Mouse (Mus musculus) CH12.LX (cell line): ENCODE measurements around the gene Rbbp8nl.

Experiments
- CHD2 ChIP-seq: IDR thresholded peaks from 2 replicates; pipeline ENCODE4 v1.6.1; 2011; ENCODE audit warnings: low read length, improper control_type of control experiment
- CTCF ChIP-seq, 2 experiments: IDR thresholded peaks in 1 of 2; conservative IDR thresholded peaks in 1 of 2; 2 replicates each; pipeline ENCODE4 v1.5.1; 2011 to 2012; ENCODE audit warnings: low read depth in 2 of 2, low read length in 2 of 2, improper control_type of control experiment in 1 of 2, inconsistent platforms in 1 of 2, mild to moderate bottlenecking in 1 of 2, moderate library complexity in 1 of 2
- E2F4 ChIP-seq: IDR thresholded peaks from 2 replicates; pipeline ENCODE4 v1.6.1; 2011; ENCODE audit warnings: low read depth, low read length, improper control_type of control experiment; ENCODE audit not compliant: insufficient replicate concordance
- EP300 ChIP-seq: IDR thresholded peaks from 2 replicates; pipeline ENCODE4 v1.6.1; 2011; ENCODE audit warnings: low read length, improper control_type of control experiment
- KAT2A ChIP-seq: IDR thresholded peaks from 2 replicates; pipeline ENCODE4 v1.6.1; 2012; ENCODE audit warnings: low read length, improper control_type of control experiment, inconsistent platforms; ENCODE audit not compliant: insufficient replicate concordance
- MAFK ChIP-seq: IDR thresholded peaks from 2 replicates; pipeline ENCODE4 v1.6.1; 2011; ENCODE audit warnings: low read length, improper control_type of control experiment; ENCODE audit not compliant: insufficient replicate concordance
- POLR2A ChIP-seq: IDR thresholded peaks from 2 replicates; pipeline ENCODE4 v1.6.1; 2011; ENCODE audit warnings: low read depth, mild to moderate bottlenecking, improper control_type of control experiment, low read length
- ZKSCAN1 ChIP-seq: IDR thresholded peaks from 2 replicates; pipeline ENCODE4 v1.6.1; 2012; ENCODE audit warnings: low read depth, inconsistent platforms, low read length, improper control_type of control experiment, borderline replicate concordance

DNA sequence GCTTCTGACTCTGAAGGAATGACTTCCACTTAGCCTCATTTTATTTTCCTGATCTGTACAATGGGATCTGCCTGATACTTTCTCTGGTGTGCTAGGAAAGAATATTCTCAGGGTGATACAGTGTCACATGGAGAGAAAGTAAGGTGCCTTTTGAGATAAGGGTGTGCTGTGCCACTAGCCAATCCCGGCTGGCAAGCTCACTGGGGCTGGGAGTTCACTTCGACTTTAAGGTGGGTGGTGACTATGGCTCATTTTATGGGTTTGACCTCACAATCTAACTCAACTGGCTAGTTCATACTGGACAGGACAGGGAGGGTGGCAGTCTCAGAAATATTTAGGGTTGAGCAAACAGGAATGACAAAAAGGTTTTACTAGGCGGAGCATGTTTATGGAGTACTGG is 52.7 kb downstream of the Rbbp8nl start:
- TF ChIP-seq POLR2A, result no peak
- TF ChIP-seq ZKSCAN1, result no peak
- no peak for TF ChIP-seq E2F4
- no peak for TF ChIP-seq EP300
- no peak for TF ChIP-seq MAFK
- TF ChIP-seq CTCF (conservative IDR thresholded peaks at IDR 0.05 in 1 of 2, IDR thresholded peaks at IDR 0.05 in 1 of 2; ENCODE audit: low read depth in 2 of 2, low read length in 2 of 2), result no peak
- no peak for TF ChIP-seq KAT2A
- TF ChIP-seq CHD2, result no peak
